Mouse (Mus musculus) myocyte (in vitro differentiated cells): Measurements from ENCODE around the gene Kitl. TPM values are rescaled to one million over a fixed set of nuclear protein-coding genes. Genes with fewer than 3 reads are reported as not detected.
A peak's percentile ranks its signal among the peaks of the same experiment; 100 is the strongest.

Source experiments
- H3K27me3 ChIP-seq: one replicate; pipeline ENCODE4 v1.6.1; 2011; ENCODE audit not compliant: control insufficient read depth, insufficient read depth, insufficient read length
- H3K36me3 ChIP-seq: one replicate; pipeline ENCODE4 v1.6.1; 2011; ENCODE audit not compliant: control insufficient read depth, insufficient read depth
- H3K4me2 ChIP-seq: one replicate; pipeline ENCODE4 v1.6.1; 2011; ENCODE audit warnings: low read depth, control low read depth
- H3K4me3 ChIP-seq: one replicate; pipeline ENCODE4 v1.5.1; 2011; ENCODE audit warnings: mild to moderate bottlenecking, control low read depth, moderate library complexity
- H3K79me2 ChIP-seq: one replicate; pipeline ENCODE4 v1.6.1; 2011; ENCODE audit not compliant: control insufficient read depth, insufficient read depth
- H3ac ChIP-seq: one replicate; pipeline ENCODE4 v1.6.1; 2011; ENCODE audit not compliant: control insufficient read depth, insufficient read length
- CEBPB ChIP-seq: IDR thresholded peaks from 2 replicates; pipeline ENCODE4 v1.6.1; 2011; ENCODE audit warnings: mild to moderate bottlenecking, moderate library complexity; ENCODE audit not compliant: poor library complexity, insufficient read depth, severe bottlenecking
- E2F4 ChIP-seq: IDR thresholded peaks from one replicate; pipeline ENCODE4 v1.6.1; 2011; ENCODE audit warnings: mild to moderate bottlenecking, control low read depth, moderate library complexity; ENCODE audit not compliant: insufficient read depth
- MAX ChIP-seq: IDR thresholded peaks from one replicate; pipeline ENCODE4 v1.6.1; 2011; ENCODE audit warnings: low read depth, mild to moderate bottlenecking, control low read depth
- MYOD1 ChIP-seq, 3 experiments: IDR thresholded peaks; one replicate each; pipeline ENCODE4 v1.6.1; 2011; ENCODE audit warnings: control low read depth in 2 of 3, low read depth in 2 of 3, mild to moderate bottlenecking in 2 of 3, moderate library complexity in 1 of 3; ENCODE audit not compliant: insufficient read length in 2 of 3, control insufficient read depth in 1 of 3
- MYOG ChIP-seq, 3 experiments: IDR thresholded peaks; one replicate each; pipeline ENCODE4 v1.6.1; 2011; ENCODE audit warnings: control low read depth in 2 of 3, low read depth in 2 of 3, mild to moderate bottlenecking in 2 of 3; ENCODE audit not compliant: insufficient read length in 2 of 3, control insufficient read depth in 1 of 3, insufficient read depth in 1 of 3
- POLR2A ChIP-seq: IDR thresholded peaks from one replicate; pipeline ENCODE4 v1.6.1; 2011; ENCODE audit warnings: low read depth, mild to moderate bottlenecking, control low read depth, moderate library complexity; ENCODE audit not compliant: insufficient read length
- POLR2AphosphoS2 ChIP-seq: IDR thresholded peaks from one replicate; pipeline ENCODE4 v1.6.1; 2011; ENCODE audit warnings: low read depth, control low read depth; ENCODE audit not compliant: insufficient read length
- REST ChIP-seq: IDR thresholded peaks from one replicate; pipeline ENCODE4 v1.6.1; 2011; ENCODE audit warnings: mild to moderate bottlenecking, control low read depth, moderate library complexity; ENCODE audit not compliant: insufficient read depth, insufficient read length
- SRF ChIP-seq: IDR thresholded peaks from one replicate; pipeline ENCODE4 v1.6.1; 2011; ENCODE audit warnings: low read depth; ENCODE audit not compliant: control insufficient read depth, insufficient read length
- TCF12 ChIP-seq: IDR thresholded peaks from one replicate; pipeline ENCODE4 v1.6.1; 2011; ENCODE audit warnings: mild to moderate bottlenecking, control low read depth; ENCODE audit not compliant: poor library complexity, insufficient read depth, severe bottlenecking
- TCF3 ChIP-seq: IDR thresholded peaks from one replicate; pipeline ENCODE4 v1.6.1; 2011; ENCODE audit warnings: low read depth, control low read depth; ENCODE audit not compliant: insufficient read length
- USF1 ChIP-seq: IDR thresholded peaks from one replicate; pipeline ENCODE4 v1.6.1; 2011; ENCODE audit warnings: low read depth, mild to moderate bottlenecking, control low read depth, moderate library complexity
- polyA plus RNA-seq: library from polyadenylated mRNA; unstranded; fragments of >200 nt; fragmentation: generic; extraction: Trizol; gene quantifications from one replicate; pipeline ENCODE4 v1.2.1, GENCODE M21; 2012; ENCODE audit warnings: missing spikeins

The Kitl gene
- polyA plus RNA-seq, 1 experiment = 1.6 TPM

GRCm38 (mm10) chr10:100111209-100111608 is 95.8 kb downstream of the Kitl start:
- no peak overlapping the region for H3K4me3 ChIP-seq
- H3K36me3 ChIP-seq = no peaks in the 10 kb centered on the region
- no peaks in the 10 kb centered on the region for H3K79me2 ChIP-seq
- no peaks in the 10 kb centered on the region for H3K27me3 ChIP-seq
- H3ac ChIP-seq = no peak overlapping the region
- H3K4me2 ChIP-seq = no peak overlapping the region
- no peak for TF ChIP-seq MAX
- no peak for TF ChIP-seq E2F4
- TF ChIP-seq CEBPB = no peak
- TF ChIP-seq REST = no peak
- no peak for TF ChIP-seq USF1
- no peak for TF ChIP-seq SRF
- TF ChIP-seq POLR2AphosphoS2 = no peak
- no peak for TF ChIP-seq MYOG (IDR thresholded peaks at IDR 0.05; ENCODE audit: control insufficient read depth in 1 of 3, insufficient read depth in 1 of 3, insufficient read length in 2 of 3, low read depth in 2 of 3)
- TF ChIP-seq TCF12 = no peak
- TF ChIP-seq POLR2A = no peak
- TF ChIP-seq TCF3 = no peak
- no peak for TF ChIP-seq MYOD1 (IDR thresholded peaks at IDR 0.05; ENCODE audit: control insufficient read depth in 1 of 3, insufficient read length in 2 of 3, low read depth in 2 of 3)

- H3K79me2 ChIP-seq = no peaks in the 10 kb centered on the region
- H3K27me3 ChIP-seq = no peaks in the 10 kb centered on the region
- no peak for TF ChIP-seq MYOD1 (IDR thresholded peaks at IDR 0.05; ENCODE audit: control insufficient read depth in 1 of 3, insufficient read length in 2 of 3, low read depth in 2 of 3)
- TF ChIP-seq E2F4 = no peak
- no peak for TF ChIP-seq REST
- TF ChIP-seq CEBPB = no peak
- no peak for TF ChIP-seq MAX
- no peak for TF ChIP-seq MYOG (IDR thresholded peaks at IDR 0.05; ENCODE audit: control insufficient read depth in 1 of 3, insufficient read depth in 1 of 3, insufficient read length in 2 of 3, low read depth in 2 of 3)
- TF ChIP-seq SRF = no peak
- TF ChIP-seq TCF12 = no peak
- no peak for TF ChIP-seq TCF3
- TF ChIP-seq USF1 = no peak
- no peak for TF ChIP-seq POLR2AphosphoS2
- TF ChIP-seq POLR2A = no peak
- no peak overlapping the region for H3K4me3 ChIP-seq
- H3ac ChIP-seq = no peak overlapping the region
- no peaks in the 10 kb centered on the region for H3K36me3 ChIP-seq
- no peak overlapping the region for H3K4me2 ChIP-seq
These were observed 100.1 kb downstream of the Kitl start for GRCm38 (mm10) chr10:100115570-100115969.

GRCm38 (mm10) chr10:100124452-100124851 is 109.0 kb downstream of the Kitl start:
- no peaks in the 10 kb centered on the region for H3K79me2 ChIP-seq
- H3K4me3 ChIP-seq = no peak overlapping the region
- TF ChIP-seq POLR2A (no peak), USF1 (no peak), TCF12 (no peak), REST (no peak), SRF (no peak), TCF3 (no peak), MAX (no peak), MYOD1 (IDR thresholded peaks at IDR 0.05; ENCODE audit: control insufficient read depth in 1 of 3, insufficient read length in 2 of 3, low read depth in 2 of 3) (no peak), CEBPB (no peak), POLR2AphosphoS2 (no peak), E2F4 (no peak), MYOG (IDR thresholded peaks at IDR 0.05; ENCODE audit: control insufficient read depth in 1 of 3, insufficient read depth in 1 of 3, insufficient read length in 2 of 3, low read depth in 2 of 3) (no peak)
- H3K27me3 ChIP-seq = no peaks in the 10 kb centered on the region
- H3ac ChIP-seq = no peak overlapping the region
- H3K4me2 ChIP-seq = no peak overlapping the region
- no peaks in the 10 kb centered on the region for H3K36me3 ChIP-seq

- H3K4me2 ChIP-seq = no peak overlapping the region
- no peak overlapping the region for H3ac ChIP-seq
- TF ChIP-seq TCF3 = no peak
- no peak for TF ChIP-seq MAX
- TF ChIP-seq POLR2AphosphoS2 = no peak
- TF ChIP-seq POLR2A = no peak
- peak in 2 of 3 experiments; percentile 22 to 45 for TF ChIP-seq MYOD1 (IDR thresholded peaks at IDR 0.05; ENCODE audit: control insufficient read depth in 1 of 3, insufficient read length in 2 of 3, low read depth in 2 of 3)
- no peak for TF ChIP-seq REST
- TF ChIP-seq CEBPB = no peak
- TF ChIP-seq USF1 = no peak
- no peak for TF ChIP-seq E2F4
- peak in 2 of 3 experiments; percentile 18 to 42 for TF ChIP-seq MYOG (IDR thresholded peaks at IDR 0.05; ENCODE audit: control insufficient read depth in 1 of 3, insufficient read depth in 1 of 3, insufficient read length in 2 of 3, low read depth in 2 of 3)
- no peak for TF ChIP-seq SRF
- peak; percentile 7 for TF ChIP-seq TCF12
- no peak overlapping the region for H3K4me3 ChIP-seq
- no peaks in the 10 kb centered on the region for H3K36me3 ChIP-seq
- H3K27me3 ChIP-seq = no peaks in the 10 kb centered on the region
- no peaks in the 10 kb centered on the region for H3K79me2 ChIP-seq
These were observed 112.7 kb downstream of the Kitl start for GRCm38 (mm10) chr10:100127837-100128743.
